Mouse (Mus musculus) bone marrow macrophage, adult 2 months (primary cell): ENCODE measurements around the gene Coq10b. TPM values are rescaled to one million over a fixed set of nuclear protein-coding genes. Genes with fewer than 3 reads are reported as not detected.
A peak's percentile ranks its signal among the peaks of the same experiment; 100 is the strongest.

ENCODE experiments used
- H3K27ac ChIP-seq: 2 replicates; pipeline ENCODE4 v1.5.1; 2012; ENCODE audit warnings: low read depth, low read length; ENCODE audit not compliant: insufficient read depth
- H3K4me1 ChIP-seq: 2 replicates; pipeline ENCODE4 v1.6.1; 2012; ENCODE audit warnings: low read length; ENCODE audit not compliant: control insufficient read depth, insufficient read depth
- H3K4me3 ChIP-seq: 2 replicates; pipeline ENCODE4 v1.5.1; 2012; ENCODE audit warnings: mild to moderate bottlenecking, low read length, moderate library complexity; ENCODE audit not compliant: insufficient read depth
- CTCF ChIP-seq: IDR thresholded peaks from 2 replicates; pipeline ENCODE4 v1.5.1; 2012; ENCODE audit warnings: low read depth, mild to moderate bottlenecking, low read length, moderate library complexity
- POLR2A ChIP-seq: IDR thresholded peaks from 2 replicates; pipeline ENCODE4 v1.6.1; 2012; ENCODE audit warnings: mild to moderate bottlenecking, low read depth, low read length, borderline replicate concordance
- polyA plus RNA-seq: library from polyadenylated mRNA; stranded (reverse); fragments of >200 nt; gene quantifications from 2 replicates; pipeline ENCODE4 v1.2.4, GENCODE M21; 2012; ENCODE audit not compliant: missing spikeins, insufficient read depth, insufficient read length

Coq10b gene
- polyA plus RNA-seq, 1 experiment = 8.7 TPM

DNA sequence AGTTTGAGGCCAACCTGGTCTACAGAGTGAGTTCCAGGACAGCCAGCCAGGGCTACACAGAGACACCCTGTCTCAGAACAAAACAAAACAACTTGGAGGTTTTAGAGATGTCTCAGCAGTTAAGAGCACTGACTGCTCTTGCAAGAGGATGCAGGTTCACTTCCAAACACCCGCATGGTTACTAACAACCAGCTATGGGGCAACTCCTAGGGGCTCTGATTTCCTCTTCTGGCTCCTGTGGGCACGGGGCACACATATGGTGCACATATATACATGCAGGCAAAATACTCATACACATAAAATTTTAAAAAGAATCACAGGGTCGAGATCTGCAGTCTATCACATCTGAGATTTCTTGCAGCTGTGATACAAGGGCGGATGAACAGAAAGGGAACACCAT lies 23.1 kb upstream of the Coq10b start:
- H3K4me3 ChIP-seq = peak overlapping the region; percentile 66
- H3K27ac ChIP-seq = peak overlapping the region; percentile 91
- TF ChIP-seq POLR2A = no peak
- TF ChIP-seq CTCF = no peak
- H3K4me1 ChIP-seq = peaks cover 13% of the 10 kb centered on the region

DNA sequence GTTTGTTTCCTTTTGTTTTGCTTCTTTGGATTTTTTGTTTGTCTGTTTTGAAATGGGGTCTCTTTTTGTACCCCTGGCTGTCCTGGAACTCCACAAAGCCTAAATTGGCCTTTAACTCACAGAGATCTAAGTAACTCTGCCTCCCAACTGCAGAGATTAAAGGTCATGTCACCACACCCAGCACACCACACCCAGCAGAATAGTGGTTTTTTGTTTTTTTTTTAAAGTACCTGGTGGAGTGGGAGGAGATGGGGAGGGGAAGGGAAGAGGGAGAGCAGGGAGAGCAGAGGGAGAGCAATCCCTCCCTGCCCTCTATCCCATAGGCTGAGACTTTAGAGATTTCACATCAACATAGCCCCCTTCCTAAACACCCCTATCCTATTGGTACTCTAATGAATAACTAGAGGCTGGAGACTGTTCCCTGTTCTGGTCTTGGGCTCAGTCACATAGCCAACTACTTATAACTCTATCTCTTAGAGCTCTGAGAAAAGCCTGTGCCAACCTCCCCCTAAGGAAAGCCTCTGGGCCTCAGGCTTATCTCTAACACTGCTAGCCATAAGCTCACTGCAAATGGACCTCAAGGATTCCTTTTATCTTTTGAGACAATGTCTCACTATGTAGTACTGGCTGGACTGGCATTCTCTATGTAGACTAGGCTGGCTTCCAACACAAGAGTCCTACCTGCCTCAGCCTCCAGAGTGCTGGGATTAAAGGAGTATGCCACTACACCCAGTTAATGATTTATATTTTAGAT lies 21.4 kb upstream of the Coq10b start:
- TF ChIP-seq CTCF = no peak
- TF ChIP-seq POLR2A = no peak
- no peak overlapping the region for H3K4me3 ChIP-seq
- H3K27ac ChIP-seq = no peak overlapping the region
- peaks cover 11% of the 10 kb centered on the region for H3K4me1 ChIP-seq

DNA sequence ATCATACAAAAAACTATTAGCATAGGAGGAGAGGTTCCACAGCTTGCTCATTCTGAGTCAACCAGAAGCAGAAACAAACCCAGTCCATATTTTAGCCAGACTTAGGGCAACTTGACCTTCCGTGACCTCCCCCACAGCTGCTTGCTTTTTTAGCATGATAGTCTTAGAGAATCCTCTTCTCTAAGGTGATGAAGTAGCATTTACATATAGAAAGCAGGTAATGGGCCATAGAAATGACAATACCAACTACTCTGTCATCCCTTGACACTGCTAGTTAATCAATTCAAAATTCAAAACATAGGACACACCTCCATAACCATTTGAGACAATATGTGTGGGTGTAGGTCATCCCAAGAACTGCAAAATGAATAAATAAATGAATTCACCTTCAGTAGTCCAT lies 12.6 kb upstream of the Coq10b start:
- Histone ChIP-seq H3K4me1 (peaks cover 6% of the 10 kb centered on the region), H3K4me3 (no peak overlapping the region), H3K27ac (no peak overlapping the region)
- TF ChIP-seq POLR2A (no peak), CTCF (no peak)

DNA sequence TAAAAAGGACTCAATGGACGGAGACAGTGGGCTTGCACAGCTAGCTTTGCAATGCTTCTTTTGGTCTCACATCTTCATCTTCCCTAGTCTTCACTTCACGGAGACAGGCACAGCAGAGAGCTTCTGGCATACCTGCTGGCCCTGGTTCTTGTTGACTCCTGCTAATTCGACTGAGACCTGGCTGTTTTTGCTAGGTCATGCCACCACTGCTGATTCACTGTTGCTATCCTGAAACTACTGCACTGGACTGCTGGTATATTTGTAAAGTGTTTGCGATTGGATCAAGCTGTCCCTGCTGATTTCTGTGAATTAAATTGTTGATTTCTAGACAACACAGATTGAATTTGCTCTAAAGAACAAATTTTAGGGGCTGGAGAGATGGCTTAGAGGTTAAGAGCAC lies 10.9 kb upstream of the Coq10b start:
- no peak overlapping the region for H3K4me3 ChIP-seq

DNA sequence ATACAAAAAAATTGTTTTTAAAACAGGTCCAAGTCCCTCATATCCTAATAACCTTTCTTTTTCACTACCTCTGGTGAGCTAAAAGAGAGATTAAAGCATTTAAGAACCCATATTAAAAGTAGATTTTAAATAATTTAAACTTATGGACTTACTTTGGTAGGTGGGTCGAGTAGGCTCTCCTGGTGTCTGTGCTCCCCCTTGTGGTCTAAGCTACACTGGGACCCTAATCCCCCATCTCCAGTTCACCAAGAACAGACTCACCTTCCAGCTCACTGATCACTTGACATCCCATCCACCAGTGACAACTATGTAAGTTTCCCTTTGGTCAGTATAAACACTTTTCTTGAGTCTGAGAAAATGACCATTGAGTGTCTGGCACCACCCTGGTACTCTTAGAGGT lies 10.3 kb upstream of the Coq10b start:
- Histone ChIP-seq H3K4me3 (no peak overlapping the region), H3K27ac (no peak overlapping the region), H3K4me1 (peaks cover 8% of the 10 kb centered on the region)
- TF ChIP-seq POLR2A (no peak), CTCF (no peak)

More for the DNA sequence above, 10.9 kb upstream of the Coq10b start:
- TF ChIP-seq CTCF = no peak
- TF ChIP-seq POLR2A = no peak
- Histone ChIP-seq H3K27ac (no peak overlapping the region), H3K4me1 (peaks cover 8% of the 10 kb centered on the region)

DNA sequence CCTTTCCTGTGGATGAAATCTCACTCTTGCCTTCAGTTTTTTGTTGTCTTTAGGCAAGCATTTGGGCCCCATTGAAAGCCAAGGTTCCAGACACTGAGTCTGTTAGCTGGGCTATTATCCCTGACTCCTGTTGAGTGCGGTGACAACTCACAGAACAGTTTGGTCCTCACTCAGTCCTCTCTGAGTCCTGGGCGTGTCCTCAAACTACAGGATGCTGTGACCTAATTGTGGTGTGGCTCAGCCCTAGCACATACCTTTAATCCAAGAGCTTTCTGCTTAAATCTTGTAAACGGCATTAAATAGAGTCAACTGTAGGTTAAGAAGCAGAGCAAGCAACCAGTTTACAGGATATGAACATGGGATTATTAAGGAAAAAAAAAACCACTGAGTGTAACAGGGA lies 9.4 kb upstream of the Coq10b start:
- Histone ChIP-seq H3K4me3 (no peak overlapping the region), H3K27ac (no peak overlapping the region), H3K4me1 (peaks cover 8% of the 10 kb centered on the region)
- TF ChIP-seq POLR2A (no peak), CTCF (no peak)

DNA sequence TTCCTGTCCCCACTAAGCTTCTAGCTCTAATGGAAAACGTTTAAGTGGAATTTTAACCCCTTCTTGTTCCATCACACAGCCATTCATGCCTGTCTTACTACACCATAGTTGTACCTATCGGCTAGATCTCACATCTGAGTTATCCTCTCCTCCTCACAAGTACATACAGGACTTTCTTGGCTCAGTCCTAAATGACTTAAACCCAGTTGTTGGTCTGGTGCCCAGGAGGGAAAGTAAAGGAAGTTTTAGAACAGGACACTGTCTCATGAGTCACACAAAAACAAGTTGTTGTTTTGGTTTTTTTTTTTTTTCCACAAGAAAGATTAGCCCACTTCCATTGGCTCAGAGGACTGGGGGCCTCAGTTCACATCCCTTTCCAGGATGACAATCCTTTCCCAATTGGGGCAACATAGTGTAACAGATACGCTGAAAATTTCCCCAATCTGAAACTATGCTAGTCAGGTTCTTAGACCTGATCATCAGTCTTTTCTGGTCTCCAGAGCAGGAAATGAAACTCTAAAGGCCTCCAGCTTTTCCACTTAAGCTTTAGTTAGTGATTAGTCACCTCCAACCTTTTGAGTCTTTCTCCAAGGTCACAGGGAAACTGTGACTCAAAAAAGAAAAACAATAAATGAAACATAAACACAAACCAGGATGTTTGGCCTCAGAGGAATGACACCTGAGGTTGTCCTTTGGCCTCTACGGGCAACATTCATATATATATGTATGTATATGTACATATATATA lies 3.6 kb upstream of the Coq10b start:
- H3K4me1 ChIP-seq = peaks cover 21% of the 10 kb centered on the region
- no peak for TF ChIP-seq CTCF
- no peak for TF ChIP-seq POLR2A
- no peak overlapping the region for H3K4me3 ChIP-seq
- no peak overlapping the region for H3K27ac ChIP-seq

DNA sequence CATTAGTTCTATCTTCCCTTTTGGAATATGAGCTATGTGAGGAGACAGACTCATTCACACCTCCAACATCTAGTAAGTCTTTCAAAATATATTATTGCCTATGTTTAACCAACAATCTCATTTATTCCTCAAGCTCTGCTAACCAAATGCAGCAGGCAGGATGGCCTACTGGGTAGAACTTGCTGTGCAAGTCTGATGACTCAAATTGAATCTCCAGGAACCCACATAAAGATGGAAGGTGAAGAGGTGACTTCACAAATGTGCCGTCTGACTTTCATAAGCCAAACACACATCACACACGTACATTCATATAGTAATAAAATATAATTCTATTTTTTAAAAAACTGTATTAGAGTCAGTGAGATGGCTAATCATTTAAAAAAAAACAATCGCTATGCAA lies 899 bp upstream of the Coq10b start:
- TF ChIP-seq CTCF = no peak
- TF ChIP-seq POLR2A = no peak
- Histone ChIP-seq H3K4me3 (no peak overlapping the region), H3K27ac (no peak overlapping the region), H3K4me1 (peaks cover 19% of the 10 kb centered on the region)

DNA sequence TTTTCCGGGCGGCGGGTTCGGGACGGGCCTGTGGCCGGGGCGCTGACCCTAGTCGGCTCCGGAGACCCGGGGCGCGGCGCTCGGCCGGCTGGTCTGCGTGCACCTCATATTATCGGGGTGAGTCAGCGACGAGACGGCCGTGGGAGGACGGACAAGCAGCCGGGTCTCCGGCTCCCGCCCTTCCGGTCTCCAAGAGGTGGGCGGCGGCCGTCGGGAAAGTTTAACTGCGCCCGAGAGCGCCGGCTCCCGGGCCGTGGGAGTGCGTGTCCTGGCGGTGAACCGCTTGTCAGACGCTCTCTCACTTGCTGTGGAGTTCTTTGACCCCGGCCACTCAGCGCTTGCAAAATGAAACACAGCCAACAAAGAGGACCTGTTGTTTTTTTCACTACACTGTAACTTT lies 435 bp downstream of the Coq10b start:
- peak overlapping the region; percentile 65 for H3K4me3 ChIP-seq
- TF ChIP-seq POLR2A (no peak), CTCF (no peak)
- peak overlapping the region; percentile 4 for H3K27ac ChIP-seq
- H3K4me1 ChIP-seq = peaks cover 19% of the 10 kb centered on the region

DNA sequence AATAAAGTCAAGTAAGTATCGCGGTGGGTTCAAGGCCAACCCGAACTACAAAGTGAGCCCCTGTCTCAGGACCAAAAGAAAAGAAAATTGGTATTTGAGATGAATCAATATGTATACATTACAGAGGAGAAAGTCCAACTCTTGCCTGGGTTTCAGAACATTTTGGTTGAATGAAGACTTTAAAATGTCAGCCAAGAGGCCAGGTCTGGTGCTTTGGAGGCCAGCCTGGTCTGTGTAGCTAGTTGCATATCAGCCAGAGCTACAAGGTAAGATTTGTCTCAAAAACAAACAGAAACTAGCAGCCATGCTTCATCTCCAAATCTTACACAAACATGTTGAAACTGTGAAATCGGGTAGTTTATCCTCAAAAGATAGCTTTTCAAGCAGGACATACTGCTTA lies 1.0 kb downstream of the Coq10b start:
- no peak overlapping the region for H3K27ac ChIP-seq
- peaks cover 21% of the 10 kb centered on the region for H3K4me1 ChIP-seq
- peak overlapping the region; percentile 65; the same call in 1 of the 2 replicates for H3K4me3 ChIP-seq
- TF ChIP-seq POLR2A = no peak
- TF ChIP-seq CTCF = no peak
